Mouse (Mus musculus) olfactory bulb, adult 2 months (tissue): Measurements from ENCODE around the gene C1qtnf3.

ENCODE experiments used
- CTCF ChIP-seq: fragments of 200-500 bp; IDR thresholded peaks from 2 replicates; pipeline ENCODE4 v1.5.1; 2012; ENCODE audit warnings: low read depth, mild to moderate bottlenecking, low read length, moderate library complexity; ENCODE audit not compliant: insufficient read depth
- POLR2A ChIP-seq: fragments of 200-500 bp; IDR thresholded peaks from 2 replicates; pipeline ENCODE4 v1.6.1; 2012; ENCODE audit warnings: mild to moderate bottlenecking, low read depth, low read length, moderate library complexity; ENCODE audit not compliant: insufficient read depth

DNA sequence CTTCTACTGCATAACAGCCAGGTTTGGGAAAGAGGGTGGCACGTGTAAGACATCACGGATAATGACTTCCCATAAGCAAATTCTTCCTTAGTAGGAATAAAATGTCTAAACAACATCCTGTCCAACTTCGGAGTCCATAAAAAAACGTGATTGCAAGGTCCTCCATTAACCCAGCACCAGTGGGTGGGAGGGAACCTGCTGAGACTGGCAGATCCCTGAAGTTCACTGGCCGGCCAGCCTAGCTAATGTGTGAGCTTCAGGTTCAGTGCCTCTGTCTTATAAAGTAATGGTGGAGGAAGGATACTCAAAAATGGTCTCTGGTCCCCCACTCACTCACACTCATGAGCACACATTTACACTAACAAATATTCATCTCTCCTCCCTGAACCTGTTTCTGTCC, 3.0 kb downstream of the C1qtnf3 start:
- TF ChIP-seq CTCF, result no peak
- no peak for TF ChIP-seq POLR2A
